Mouse (Mus musculus) neural tube, embryonic 11.5 days (tissue): Measurements from ENCODE around the gene Parvg. TPM values are rescaled to one million over a fixed set of nuclear protein-coding genes. Genes with fewer than 3 reads are reported as not detected.

Source experiments
- ATAC-seq: fragments of 200-750 bp; cut with Nextera tagmentation; 2 replicates; pipeline ENCODE4 v1.8.0; 2017; ENCODE audit warnings: moderate number of reproducible peaks, mild to moderate bottlenecking, moderate TSS enrichment, moderate library complexity; ENCODE audit not compliant: insufficient read depth, low FRiP score, low TSS enrichment
- DNase-seq: peaks from one replicate; pipeline ENCODE4 v3.0.0-alpha.2; 2015; ENCODE audit warnings: low spot score
- H3K27ac ChIP-seq: fragments of 300-500 bp; sonication (generic); 2 replicates; pipeline ENCODE4 v1.5.1; 2014; ENCODE audit warnings: low read depth, mild to moderate bottlenecking, low read length
- H3K27me3 ChIP-seq: fragments of 300-500 bp; sonication (generic); 2 replicates; pipeline ENCODE4 v1.6.1; 2014; ENCODE audit warnings: mild to moderate bottlenecking, low read length, mixed read lengths; ENCODE audit not compliant: control insufficient read depth, insufficient read depth
- H3K36me3 ChIP-seq: fragments of 300-500 bp; sonication (generic); 2 replicates; pipeline ENCODE4 v1.6.1; 2014; ENCODE audit warnings: mild to moderate bottlenecking, low read length, moderate library complexity, mixed read lengths; ENCODE audit not compliant: control insufficient read depth, insufficient read depth
- H3K4me1 ChIP-seq: fragments of 300-500 bp; sonication (generic); 2 replicates; pipeline ENCODE4 v1.6.1; 2014; ENCODE audit warnings: low read length, mixed read lengths; ENCODE audit not compliant: control insufficient read depth, insufficient read depth
- H3K4me2 ChIP-seq: fragments of 300-500 bp; sonication (generic); 2 replicates; pipeline ENCODE4 v1.6.1; 2014; ENCODE audit warnings: low read depth, mild to moderate bottlenecking, moderate library complexity
- H3K4me3 ChIP-seq: fragments of 300-500 bp; sonication (generic); 2 replicates; pipeline ENCODE4 v1.5.1; 2014; ENCODE audit warnings: low read depth, low read length
- H3K9ac ChIP-seq: fragments of 300-500 bp; sonication (generic); 2 replicates; pipeline ENCODE4 v1.6.1; 2014; ENCODE audit warnings: mild to moderate bottlenecking, low read length
- H3K9me3 ChIP-seq: fragments of 300-500 bp; sonication (generic); 2 replicates; pipeline ENCODE4 v1.6.1; 2016; ENCODE audit warnings: low read length; ENCODE audit not compliant: control insufficient read depth
- WGBS: fragments of 180-500 bp; shearing (Covaris S2); extraction: QIAGEN DNeasy Blood & Tissue Kit; methylation state at CpG from one replicate; pipeline ENCODE4 v1.1.7; 2014; 5-methylcytosine and 5-hydroxymethylcytosine counted together
- polyA plus RNA-seq: library from polyadenylated mRNA; unstranded; fragments of >200 nt; fragmentation: Nextera tagmentation; extraction: Ambion mirVana; gene quantifications from 2 replicates; pipeline ENCODE4 v1.2.1, GENCODE M21; 2014

Gene Parvg
- polyA plus RNA-seq, 1 experiment from 2014 or later = 0.78 TPM

GRCm38 (mm10) chr15:84329940-84330339 is 6.1 kb downstream of the Parvg start:
- H3K27ac ChIP-seq = no peak overlapping the region
- H3K4me2 ChIP-seq = no peak overlapping the region
- H3K27me3 ChIP-seq = no peaks in the 10 kb centered on the region
- no peaks in the 10 kb centered on the region for H3K9me3 ChIP-seq
- H3K36me3 ChIP-seq = no peaks in the 10 kb centered on the region
- 84% methylated on average over 8 of the region's 8 CpGs for WGBS
- no peak for DNase-seq
- ATAC-seq = no peak
- no peak overlapping the region for H3K4me3 ChIP-seq
- H3K9ac ChIP-seq = no peak overlapping the region
- H3K4me1 ChIP-seq = no peaks in the 10 kb centered on the region

- Histone ChIP-seq H3K36me3 (no peaks in the 10 kb centered on the region), H3K9ac (no peak overlapping the region), H3K4me1 (no peaks in the 10 kb centered on the region), H3K4me3 (no peak overlapping the region), H3K4me2 (no peak overlapping the region), H3K27me3 (no peaks in the 10 kb centered on the region), H3K9me3 (no peaks in the 10 kb centered on the region), H3K27ac (no peak overlapping the region)
- no peak for ATAC-seq
- 90% methylated on average over 4 of the region's 4 CpGs for WGBS
- DNase-seq = no peak
Measured at GRCm38 (mm10) chr15:84331066-84331612, 7.3 kb downstream of the Parvg start.

DNA sequence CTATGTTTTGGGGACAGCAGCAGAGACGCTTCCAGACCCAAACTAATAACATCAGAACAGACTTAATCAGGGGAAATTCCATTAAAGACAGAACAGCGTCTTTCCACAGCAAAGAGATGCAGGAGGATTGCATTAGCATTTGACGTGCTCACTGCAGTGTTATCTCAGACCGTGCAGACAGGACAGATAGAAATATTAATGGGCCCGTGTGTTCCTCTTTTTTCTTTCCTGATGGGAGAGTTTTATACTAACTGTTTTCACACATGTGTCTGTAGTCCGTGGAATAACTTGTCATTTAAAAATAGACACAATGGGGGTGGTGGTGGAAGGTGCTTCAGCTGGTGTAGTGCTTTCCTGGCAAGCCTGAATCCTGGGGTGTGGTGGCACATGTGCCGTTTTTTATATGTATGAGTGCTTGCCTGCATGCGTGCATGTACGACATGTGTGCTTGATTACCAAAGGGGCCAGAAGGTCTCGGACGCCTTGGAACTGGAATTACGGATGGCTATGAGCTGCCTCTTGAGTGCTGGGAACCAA is 12.5 kb downstream of the Parvg start:
- 69% methylated on average over 12 of the region's 12 CpGs for WGBS

GRCm38 (mm10) chr15:84337599-84337998 is 13.8 kb downstream of the Parvg start:
- Histone ChIP-seq H3K9ac (no peak overlapping the region), H3K27ac (no peak overlapping the region), H3K36me3 (no peaks in the 10 kb centered on the region), H3K4me3 (no peak overlapping the region), H3K9me3 (no peaks in the 10 kb centered on the region), H3K27me3 (no peaks in the 10 kb centered on the region), H3K4me1 (no peaks in the 10 kb centered on the region), H3K4me2 (no peak overlapping the region)
- WGBS = 71% methylated on average over 5 of the region's 5 CpGs
- DNase-seq = no peak
- no peak for ATAC-seq

More for the DNA sequence above, 12.5 kb downstream of the Parvg start:
- Histone ChIP-seq H3K27ac (no peak overlapping the region), H3K4me1 (no peaks in the 10 kb centered on the region), H3K4me2 (no peak overlapping the region), H3K36me3 (no peaks in the 10 kb centered on the region), H3K4me3 (no peak overlapping the region), H3K9ac (no peak overlapping the region), H3K27me3 (no peaks in the 10 kb centered on the region), H3K9me3 (no peaks in the 10 kb centered on the region)
- DNase-seq = no peak
- no peak for ATAC-seq

- no peaks in the 10 kb centered on the region for H3K36me3 ChIP-seq
- DNase-seq = no peak
- H3K9me3 ChIP-seq = no peaks in the 10 kb centered on the region
- H3K9ac ChIP-seq = no peak overlapping the region
- ATAC-seq = no peak
- WGBS = 55% methylated on average over 2 of the region's 2 CpGs
- H3K4me3 ChIP-seq = no peak overlapping the region
- H3K27me3 ChIP-seq = no peaks in the 10 kb centered on the region
- H3K4me1 ChIP-seq = no peaks in the 10 kb centered on the region
- H3K27ac ChIP-seq = no peak overlapping the region
- H3K4me2 ChIP-seq = no peak overlapping the region
Measured at GRCm38 (mm10) chr15:84340926-84341325, 17.1 kb downstream of the Parvg start.

DNA sequence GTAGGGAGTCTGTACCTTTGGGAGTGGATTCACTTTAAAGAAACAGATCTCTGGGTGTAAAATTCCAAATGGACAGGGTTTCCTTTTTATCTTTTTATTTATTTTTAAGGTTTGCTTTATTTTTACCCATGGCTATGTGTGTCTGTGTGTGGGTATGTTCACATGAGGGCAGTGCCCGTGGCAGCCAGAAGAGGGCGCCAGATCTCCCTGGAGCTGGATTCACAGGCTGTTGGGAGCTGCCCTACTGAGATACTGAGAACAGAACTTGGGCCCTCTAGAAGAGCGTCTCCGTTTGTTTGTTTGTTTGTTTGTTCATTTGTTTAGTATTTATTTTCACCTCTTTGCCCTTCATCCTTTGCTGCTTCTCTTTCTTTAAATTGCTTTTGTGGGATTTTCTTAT is 24.9 kb downstream of the Parvg start:
- Histone ChIP-seq H3K4me3 (no peak overlapping the region), H3K9me3 (no peaks in the 10 kb centered on the region), H3K27me3 (no peaks in the 10 kb centered on the region), H3K4me2 (no peak overlapping the region), H3K27ac (no peak overlapping the region), H3K4me1 (peaks cover 6% of the 10 kb centered on the region), H3K9ac (no peak overlapping the region), H3K36me3 (no peaks in the 10 kb centered on the region)
- DNase-seq (peak; percentile 1), ATAC-seq (no peak)
- 90% methylated on average over 4 of the region's 4 CpGs for WGBS

DNA sequence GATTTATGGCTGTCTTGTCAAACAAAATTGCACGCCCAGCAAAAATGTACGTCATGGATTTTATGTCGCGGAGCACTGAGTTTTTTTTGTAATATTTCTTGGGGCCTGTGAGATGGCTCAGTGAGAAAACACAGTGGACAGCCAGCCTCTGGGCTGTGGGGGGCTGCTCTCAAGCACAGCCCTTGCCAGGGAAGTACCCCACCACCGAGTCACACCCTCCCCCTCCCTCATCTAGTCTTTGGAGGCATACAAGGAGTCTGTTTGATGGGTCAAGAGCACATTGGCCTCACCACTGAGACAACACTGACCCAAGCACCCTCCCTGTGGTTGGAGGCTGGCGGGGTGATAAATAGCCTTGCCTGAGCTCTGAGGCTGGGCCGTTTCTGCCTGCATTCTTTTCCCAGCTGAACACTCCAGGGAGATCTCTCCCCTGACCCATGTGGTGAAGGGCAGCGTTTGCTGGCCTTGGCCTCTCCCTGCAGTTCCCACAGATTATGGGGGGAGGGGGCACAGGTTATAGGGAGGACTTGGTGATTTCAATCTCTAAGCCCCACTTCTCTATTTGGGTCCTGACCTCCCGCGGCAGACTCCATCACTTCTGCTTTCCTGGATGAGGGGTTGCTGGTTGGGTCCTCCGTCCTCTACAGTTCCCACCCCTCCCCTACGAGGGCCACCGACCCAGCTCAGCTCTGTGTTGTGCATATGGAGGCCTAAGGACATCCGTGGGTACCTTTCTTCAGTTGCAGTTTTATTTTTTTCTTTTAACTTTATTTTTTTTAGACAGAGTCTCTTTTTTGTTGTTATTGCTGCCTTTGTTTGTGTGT is 26.3 kb downstream of the Parvg start:
- H3K4me3 ChIP-seq = no peak overlapping the region
- no peaks in the 10 kb centered on the region for H3K9me3 ChIP-seq
- ATAC-seq (peak; percentile 55; the same call in 1 of the 2 replicates), DNase-seq (peak; percentile 68)
- peak overlapping the region; percentile 67 for H3K27ac ChIP-seq
- peaks cover 6% of the 10 kb centered on the region for H3K4me1 ChIP-seq
- WGBS = 28% methylated on average over 14 of the region's 14 CpGs
- no peaks in the 10 kb centered on the region for H3K27me3 ChIP-seq
- H3K36me3 ChIP-seq = no peaks in the 10 kb centered on the region
- no peak overlapping the region for H3K9ac ChIP-seq
- H3K4me2 ChIP-seq = no peak overlapping the region

DNA sequence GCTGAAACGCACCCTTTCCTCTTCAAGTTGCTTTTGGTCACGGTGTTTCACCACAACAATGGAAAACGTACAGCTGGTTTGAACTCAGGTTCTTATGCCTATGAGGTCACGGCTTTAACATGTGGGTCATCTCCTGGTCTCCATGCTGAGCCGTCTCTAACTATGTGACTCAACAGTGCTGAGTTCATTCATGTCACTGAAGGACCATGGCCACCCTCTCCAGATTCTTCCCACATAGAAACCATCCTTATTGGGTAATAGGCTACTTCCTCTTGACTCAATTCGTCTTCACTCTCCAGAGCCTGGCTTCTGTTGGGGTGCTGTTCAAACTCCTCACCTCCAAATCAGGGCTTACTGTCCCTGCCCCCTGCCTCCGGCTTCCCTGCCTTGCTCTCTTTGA is 27.5 kb downstream of the Parvg start:
- no peaks in the 10 kb centered on the region for H3K27me3 ChIP-seq
- 79% methylated on average over 7 of the region's 7 CpGs for WGBS
- no peaks in the 10 kb centered on the region for H3K9me3 ChIP-seq
- H3K36me3 ChIP-seq = no peaks in the 10 kb centered on the region
- ATAC-seq (no peak), DNase-seq (peak; percentile 7)
- no peak overlapping the region for H3K9ac ChIP-seq
- no peak overlapping the region for H3K4me3 ChIP-seq
- no peak overlapping the region for H3K27ac ChIP-seq
- no peak overlapping the region for H3K4me2 ChIP-seq
- H3K4me1 ChIP-seq = peaks cover 6% of the 10 kb centered on the region
